Mouse (Mus musculus) layer of hippocampus, postnatal 10 days (tissue): ENCODE measurements around the gene Nol3. TPM values are rescaled to one million over a fixed set of nuclear protein-coding genes. Genes with fewer than 3 reads are reported as not detected.
A peak's percentile ranks its signal among the peaks of the same experiment; 100 is the strongest.
"Not testable (repeated sequence)": the region's sequence is repeated elsewhere in the genome, so short reads cannot be mapped to it uniquely, and the experiment has no call there.

Experiments
- DNase-seq, 2 experiments: peaks; one replicate each; pipeline ENCODE4 v3.0.0; 2021; ENCODE audit warnings: low spot score in 2 of 2
- total RNA-seq, 2 experiments: library from RNA; stranded (reverse); gene quantifications; 2 replicates each; pipeline ENCODE4 v1.2.3; 2021

Gene Nol3
- total RNA-seq, 2 experiments from 2014 or later: 3.6 to 3.7 TPM

DNA sequence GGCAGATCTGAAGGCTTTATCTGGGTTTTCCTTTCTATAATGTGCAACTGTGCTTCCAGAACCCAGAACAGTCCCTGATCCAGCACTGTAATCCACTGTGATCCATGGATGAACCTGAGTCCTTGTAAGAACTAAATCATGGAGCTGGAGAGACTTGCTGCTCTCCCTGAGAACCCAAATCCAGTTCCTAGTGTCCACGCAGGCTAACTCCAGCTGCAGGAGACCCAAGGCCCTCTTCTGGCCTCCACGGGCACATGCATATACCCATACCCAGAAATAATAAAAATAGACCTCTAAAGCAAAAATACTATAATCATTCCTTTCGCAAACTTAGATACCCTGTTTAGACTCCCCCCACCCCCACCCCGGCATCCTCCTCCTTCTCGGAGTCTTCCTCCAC is 12.3 kb downstream of the Nol3 start:
- DNase-seq: no peak

DNA sequence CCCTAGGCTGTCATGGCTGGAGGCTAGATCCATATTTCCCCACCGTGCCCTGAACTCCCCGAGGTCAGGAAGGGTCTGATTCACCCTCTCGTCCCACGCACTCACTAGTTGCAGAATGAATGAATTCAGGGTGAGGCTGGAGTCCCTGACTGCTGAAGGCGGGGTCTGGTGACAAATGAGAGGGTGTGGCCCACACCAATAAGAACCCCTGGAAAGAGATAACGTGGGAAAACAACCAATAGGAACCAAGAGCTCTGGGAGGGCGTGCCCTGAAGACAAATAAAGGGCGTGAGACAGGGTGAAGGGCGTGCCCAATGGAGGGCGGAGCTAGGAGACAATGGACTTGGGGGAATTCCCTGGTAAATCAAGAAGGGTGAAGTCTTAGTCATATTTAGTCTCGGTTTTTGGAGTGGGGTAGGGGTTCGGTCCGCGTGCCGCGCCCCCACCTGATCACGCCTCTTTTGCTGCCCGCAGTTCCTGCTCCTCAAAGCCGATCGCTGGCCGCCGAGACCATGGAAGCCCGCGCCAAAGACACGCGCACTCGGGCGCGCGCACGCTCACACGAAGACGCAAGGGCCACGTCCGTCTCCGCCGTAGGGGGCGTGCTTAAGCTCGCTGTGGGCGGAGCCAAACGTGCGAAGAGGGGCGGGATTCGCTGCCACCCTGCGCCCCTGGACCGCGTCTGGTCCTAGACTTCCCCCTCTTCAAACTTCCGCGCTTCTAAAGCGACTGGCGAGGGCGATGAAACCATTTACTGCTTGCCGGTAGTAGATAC is 13.2 kb downstream of the Nol3 start:
- DNase-seq: peak; percentile 97 to 98

DNA sequence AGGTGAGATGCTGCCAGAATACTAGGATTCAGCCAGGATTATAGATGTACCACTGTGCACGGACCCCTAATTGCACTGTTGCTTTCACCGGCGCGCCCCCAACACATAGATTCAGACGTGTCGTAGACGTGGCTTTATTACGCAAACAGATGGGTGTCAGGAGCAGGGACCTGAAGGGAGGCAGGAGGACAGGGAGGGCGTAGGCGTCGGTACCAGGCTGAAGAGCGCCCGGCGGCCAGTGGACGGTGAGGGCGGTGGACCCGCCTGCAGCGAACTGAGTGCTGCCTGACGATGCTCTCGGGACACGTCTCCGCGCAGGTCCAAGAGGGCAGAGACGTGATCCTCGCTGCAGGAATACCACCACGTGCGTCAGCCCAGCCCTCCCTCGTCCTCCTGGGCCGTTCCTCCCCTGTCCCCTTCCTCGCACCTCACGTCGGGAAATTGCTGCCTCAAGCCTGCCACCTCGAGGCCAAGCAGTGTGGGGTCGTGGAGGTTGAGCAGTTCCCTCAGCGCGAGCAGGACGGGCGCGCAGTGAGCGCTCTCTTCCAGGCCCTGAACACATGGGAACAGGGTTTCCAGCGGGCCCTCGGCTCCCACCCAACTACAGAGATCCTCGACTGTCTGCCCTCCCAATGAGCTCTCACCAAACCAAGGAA is 14.0 kb downstream of the Nol3 start, which contains the start of gene 4931428F04Rik:
Gene 4931428F04Rik (minus strand): TSS at position 60 of the 656 bp plus-strand sequence.
- DNase-seq: peak; percentile 67

DNA sequence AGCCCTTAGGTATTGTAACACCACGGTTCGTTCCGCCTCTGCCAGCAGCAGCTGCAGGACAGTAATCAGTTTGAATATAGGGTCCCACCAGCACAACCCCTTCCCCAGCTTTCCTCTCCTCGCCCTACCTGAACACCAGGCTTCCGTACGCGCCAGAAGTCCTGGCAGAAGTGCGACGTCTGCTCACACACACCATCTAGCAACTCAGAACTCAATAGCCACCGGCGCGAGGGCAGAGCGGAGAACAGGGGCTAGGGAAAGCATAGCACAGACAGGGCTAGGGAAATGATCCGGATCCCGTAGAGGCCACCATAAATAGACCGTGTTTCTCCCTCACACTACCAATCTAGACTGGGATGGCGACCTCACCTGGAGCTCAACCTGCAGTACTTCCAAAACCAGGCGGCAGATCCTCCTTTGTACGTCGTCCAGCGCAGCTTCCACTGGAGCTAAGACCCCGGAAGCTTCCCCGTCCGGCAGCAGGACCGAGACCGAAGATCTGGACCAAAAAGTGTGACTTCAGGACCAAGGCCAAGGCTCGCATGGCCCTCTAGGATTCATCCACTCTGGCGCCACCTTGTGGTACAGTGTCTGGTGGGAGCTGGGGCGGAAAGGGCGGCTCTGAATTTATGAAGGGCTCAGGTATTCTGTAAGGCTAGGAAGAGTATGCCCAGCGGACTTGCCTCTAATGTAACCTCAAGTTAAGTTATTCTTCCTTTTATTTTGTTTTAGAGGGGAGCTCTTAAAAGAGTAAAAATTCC is 14.8 kb downstream of the Nol3 start:
- peak; percentile 90 to 91 for DNase-seq

DNA sequence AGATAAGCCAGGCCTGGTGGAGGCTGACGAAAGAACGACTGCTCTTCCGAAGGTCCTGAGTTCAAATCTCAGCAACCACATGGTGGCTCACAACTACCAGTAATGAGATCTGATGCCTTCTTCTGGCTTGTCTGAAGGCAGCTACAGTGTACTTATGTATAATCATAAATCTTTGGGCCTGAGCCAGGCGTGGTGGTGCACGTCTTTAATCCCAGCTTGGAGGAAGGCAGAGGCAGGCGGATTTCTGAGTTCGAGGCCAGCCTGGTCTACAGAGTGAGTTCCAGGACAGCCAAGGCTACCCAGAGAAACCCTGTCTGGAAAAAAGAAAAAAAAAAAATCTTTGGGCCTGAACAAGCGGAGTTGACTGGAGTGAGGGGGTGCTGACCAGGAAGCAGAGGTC is 15.4 kb downstream of the Nol3 start:
- not testable (repeated sequence) for DNase-seq

DNA sequence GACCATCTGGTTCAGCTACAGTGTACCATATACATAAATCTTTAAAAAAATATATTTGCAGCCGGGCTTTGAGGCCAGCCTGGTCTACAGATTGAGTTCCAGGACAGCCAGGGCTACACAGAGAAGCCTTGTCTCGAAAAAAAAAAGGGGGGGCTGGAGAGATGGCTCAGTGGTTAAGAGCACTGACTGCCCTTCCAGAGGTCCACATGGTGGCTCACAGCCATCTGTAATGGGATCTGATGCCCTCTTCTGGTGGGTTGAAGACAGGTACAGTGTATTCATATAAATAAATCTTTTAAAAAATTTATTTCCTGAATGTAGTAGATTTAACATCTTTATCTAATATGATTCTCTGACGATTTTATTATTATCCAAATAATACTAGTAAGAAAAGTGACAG is 15.9 kb downstream of the Nol3 start:
- not testable (repeated sequence) for DNase-seq

DNA sequence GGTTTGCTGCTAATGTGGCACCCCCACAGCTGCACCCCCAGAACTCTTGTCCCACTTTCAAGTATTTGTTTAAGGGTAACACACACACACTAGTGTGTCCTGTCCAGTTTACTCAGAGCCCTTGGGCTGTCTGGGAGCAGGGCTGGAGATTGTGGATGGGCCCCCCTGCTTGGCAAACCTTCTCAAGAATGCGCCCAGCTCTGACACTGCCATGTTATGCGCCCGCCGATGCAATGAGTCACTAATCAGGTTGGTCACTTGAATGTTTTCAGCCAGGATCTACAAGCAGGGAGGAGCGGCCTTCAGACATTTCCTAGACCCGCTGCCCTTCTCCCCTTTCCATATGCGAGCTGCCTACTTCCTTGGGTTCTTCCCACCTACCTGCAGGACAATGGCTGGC is 16.5 kb downstream of the Nol3 start:
- DNase-seq: no peak

DNA sequence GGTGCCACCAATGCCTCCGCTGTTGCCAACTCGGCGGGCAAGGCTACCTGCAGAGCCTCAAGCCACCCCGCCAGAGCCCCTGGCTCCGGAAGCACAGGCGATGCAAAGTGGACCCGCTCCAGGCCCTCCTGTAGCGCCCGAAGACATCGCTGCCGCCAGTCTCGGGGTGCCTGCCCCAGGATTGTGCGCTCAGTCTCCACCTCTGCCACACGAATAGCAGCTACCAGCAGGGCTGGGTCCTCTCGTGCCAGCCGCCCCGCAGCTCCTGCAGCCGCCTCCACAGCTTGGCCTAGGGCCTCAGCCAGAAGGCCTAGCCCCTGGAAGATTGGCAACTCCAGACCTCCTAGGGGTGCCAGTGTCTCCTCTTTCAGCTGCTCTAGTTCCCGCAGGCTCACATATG is 17.5 kb downstream of the Nol3 start:
- DNase-seq: no peak

DNA sequence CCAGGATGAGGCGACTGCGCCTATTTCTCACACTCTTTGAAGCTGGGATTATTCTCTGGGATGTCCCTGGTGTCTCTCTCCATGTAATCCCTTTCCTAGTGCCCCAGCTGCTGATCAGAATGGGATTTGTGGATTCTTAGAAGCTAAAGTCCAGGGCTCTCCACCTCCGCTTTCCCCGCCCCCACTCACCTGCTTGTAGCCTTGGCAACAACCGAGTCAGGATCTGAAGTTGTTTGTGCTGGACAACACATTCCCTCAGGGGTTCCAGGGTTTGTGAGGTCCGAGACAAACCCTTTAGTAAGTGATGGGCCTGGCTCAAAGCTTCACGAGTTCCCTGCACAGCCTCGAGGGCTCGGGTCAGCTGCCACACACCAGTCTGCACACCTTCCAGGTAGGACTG is 18.8 kb downstream of the Nol3 start:
- DNase-seq: no peak

DNA sequence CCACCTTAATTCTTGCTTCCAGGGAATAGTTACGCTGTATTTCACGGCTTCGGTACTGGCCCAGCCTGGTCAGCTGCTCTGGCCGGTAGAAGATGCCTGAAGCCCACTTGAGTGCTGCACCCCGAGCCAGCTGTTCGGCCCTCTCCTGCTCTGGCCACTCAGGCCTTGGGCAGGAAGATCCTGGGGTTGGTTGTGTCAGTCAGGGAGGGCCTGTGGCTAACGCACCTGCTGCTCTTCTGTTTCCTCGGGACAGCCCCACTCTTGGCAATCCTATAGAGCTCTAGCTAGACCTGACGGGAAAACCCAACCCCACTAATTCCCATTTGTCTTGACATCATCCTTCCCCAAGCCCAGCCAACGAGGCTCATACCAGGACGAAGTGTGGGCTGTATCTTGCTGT is 19.3 kb downstream of the Nol3 start:
- no peak for DNase-seq

DNA sequence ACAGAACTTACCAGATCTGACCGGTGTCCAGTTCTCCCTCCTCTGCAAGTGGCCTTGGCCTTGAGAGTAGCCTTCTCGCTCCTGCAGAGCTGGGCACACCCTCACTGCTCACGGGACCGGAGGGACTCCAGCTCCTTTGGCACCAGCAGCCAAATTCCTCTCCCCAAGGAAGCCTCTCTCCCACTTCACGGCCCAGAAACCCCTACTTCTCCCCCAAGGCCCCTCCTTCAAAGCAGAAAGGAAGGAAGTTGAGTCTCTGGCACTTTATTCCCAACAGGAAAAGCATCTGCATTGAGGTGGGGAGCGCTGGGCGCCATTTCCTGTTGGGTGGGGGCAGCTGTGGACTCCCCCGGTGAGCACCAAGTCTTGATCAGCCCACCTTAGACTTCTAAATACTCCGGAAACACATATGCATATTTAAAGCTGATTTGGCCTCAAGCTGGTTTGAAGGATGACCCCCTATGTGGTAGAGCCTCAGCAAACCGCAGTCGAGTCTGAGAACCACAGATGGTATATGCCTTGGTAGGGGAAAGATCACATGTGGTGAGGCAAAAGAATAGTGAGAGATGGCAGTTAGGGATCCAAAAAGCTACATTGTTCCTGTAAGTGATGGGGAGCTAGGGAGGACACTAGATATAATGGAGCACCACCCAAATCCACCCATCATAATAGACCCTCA is 20.1 kb downstream of the Nol3 start, which contains the start of gene Exoc3l:
Gene Exoc3l (minus strand): TSS at position 207 of the 679 bp plus-strand sequence.
- DNase-seq: no peak

DNA sequence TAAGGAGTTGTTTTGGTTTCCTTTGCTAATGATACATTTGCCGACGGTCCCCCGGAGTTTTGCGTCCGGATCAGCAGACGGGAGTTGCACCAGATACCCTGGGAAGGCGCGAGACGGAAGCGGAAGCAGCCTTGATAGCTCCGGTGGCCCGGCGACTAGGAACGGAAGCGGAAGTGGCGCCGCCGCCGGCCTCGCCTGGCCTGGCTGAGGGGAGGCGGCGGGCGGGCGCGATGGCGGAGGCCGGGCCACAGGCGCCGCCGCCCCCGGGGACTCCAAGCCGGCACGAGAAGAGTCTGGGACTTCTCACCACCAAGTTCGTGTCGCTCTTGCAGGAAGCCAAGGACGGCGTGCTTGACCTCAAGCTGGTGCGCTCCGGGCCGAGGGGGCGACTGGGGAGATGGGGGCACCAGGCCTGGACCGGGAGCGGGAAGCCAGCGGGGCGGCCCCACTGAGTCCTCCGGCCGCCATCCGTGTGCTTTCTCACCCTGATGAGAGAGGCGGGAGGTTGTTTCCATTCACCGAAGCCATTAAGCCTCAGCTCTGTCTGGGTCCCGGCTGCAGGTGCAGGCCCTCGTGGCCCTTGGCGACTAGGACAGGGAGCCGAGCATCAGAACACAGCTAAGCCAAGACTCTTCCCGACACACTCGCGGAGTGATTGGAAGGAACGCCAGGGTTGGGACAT is 21.7 kb downstream of the Nol3 start, which contains the start of gene E2f4:
Gene E2f4 (plus strand): TSS at position 153 of the 682 bp plus-strand sequence.
- DNase-seq: peak; percentile 87 to 94

DNA sequence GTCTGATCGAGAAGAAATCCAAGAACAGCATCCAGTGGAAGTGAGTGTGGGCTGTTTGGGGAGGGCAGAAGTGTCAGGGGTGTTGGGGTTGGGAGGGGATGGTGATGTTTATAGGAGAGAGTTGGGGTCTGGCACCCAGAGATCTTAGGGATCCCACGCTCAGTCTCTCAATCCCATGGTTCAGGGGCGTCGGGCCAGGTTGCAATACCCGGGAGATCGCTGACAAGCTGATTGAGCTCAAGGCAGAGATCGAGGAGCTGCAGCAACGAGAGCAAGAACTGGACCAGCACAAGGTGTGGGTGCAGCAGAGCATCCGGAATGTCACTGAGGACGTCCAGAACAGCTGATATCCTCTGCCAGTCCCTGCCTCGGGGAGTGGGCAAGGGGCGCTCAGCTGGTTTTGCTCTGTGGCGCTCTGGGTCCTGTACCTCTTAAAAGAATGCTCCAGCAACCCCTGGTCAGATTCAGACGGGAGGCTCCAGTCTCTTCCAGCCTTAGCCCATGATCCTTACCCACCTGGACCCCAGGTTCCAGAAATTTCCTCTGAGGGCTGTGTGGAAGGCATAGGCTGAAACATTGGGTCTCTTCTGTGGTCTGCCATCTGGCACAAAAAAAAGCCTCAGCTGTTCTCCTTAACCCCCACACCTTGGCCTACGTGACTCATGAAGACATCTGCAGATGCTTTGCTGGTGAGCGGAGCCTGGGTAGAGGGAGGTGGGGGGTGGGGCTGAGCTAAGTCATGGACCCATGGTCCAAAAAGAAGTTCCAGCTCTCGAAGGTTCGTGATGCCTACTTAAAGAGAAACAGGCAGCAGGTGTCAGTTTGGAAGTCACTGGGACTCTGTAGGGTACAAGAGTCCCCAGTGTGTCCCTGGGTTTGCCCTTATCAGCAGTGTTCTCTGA is 22.7 kb downstream of the Nol3 start:
- no peak for DNase-seq

DNA sequence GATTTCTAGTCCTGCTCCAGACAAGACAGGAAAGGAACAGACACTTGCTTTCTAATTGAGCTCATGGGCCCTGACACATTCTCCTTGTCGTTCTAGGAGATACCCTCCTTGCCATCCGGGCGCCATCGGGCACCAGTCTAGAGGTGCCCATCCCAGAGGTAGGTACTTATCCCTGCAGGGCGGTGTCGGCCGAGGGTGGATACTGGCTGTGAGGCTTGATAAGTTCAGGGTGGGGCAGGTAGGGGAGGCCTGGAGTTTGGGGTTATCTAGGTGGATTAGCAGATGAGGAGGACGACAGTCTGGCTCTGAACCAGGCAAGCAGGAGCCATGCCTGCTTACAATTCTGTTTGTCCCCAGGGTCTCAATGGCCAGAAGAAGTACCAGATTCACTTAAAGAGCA is 24.0 kb downstream of the Nol3 start:
- no peak for DNase-seq

DNA sequence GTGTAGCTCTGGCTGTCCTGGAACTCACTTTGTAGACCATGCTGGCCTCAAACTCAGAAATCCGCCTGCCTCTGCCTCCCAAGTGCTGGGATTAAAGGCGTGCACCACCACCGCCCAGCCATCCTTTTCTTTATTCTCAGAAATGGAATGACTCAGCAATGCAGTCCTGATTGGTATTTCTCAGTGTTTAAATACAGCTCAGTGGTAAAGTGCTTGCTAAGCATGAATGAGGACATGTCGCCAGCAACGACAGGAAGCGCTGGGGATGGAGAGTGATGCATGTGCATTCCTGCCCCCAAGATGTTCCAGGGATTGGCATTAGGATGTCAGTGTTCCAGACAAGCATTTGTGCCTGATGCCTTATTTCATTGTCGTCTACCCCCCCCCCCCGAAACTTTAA is 27.5 kb downstream of the Nol3 start:
- no peak for DNase-seq

DNA sequence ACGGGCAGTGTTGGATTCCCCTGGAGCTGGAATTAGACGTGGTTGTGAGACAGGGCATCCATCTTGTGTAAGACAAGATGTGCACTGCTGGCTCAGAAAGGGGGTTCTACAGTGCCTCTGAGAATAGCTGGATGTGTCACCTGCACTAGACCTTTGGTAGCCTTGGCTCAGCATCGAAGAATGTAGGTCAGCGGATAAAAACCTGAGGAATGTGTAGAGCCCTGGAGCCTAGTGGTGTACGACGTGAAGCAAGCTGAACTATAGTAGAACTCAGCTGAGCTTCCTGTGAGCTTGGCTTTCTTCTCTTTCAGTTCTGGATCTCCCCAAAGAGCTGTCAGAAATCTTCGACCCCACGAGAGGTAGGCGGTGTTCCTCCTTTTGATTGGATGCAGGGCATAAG is 27.9 kb downstream of the Nol3 start:
- no peak for DNase-seq

DNA sequence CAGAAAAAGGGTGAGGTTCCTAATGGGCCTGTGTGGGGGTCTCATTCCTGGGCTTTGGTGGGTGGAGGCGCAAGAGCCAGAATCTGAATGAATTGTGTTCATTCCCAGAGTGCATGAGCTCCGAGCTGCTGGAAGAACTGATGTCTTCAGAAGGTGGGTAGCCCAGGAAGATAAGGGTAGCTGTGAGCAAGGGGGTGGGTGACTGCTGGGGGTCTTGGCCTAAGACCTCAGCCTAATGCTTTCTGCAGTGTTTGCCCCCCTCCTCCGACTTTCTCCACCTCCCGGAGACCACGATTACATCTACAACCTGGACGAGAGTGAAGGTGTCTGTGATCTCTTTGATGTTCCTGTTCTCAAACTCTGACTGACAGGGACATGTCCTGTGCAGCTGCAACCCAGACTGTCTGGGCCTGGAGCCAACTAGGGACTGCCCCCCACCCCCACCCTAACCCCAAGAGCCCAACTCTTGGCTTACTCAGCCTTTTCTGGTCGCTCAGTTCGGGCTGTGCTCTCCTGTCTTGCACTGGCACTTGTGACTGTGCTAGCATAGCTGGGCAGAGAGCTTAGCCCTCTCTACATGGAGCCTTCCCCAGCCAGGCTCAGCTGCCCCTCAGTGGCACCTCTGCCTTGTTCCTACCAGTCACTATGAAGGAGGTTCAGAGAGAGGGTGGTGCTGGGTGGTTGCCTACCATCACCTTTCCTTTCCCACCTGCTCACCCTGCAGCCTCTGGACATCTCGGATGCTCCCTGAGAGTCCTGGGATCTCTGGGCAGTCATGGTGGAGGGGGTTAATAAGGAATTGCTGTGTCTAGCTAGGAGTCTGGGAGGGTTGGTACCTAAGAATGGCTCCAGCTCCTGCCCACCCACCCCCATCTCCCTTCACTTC is 28.6 kb downstream of the Nol3 start:
- DNase-seq: no peak
